Mouse (Mus musculus) CH12.LX (cell line): ENCODE measurements at regions not wholly inside any gene's neighbourhood (a gene's known extent, or its start where the extent isn't known, plus 50 kb on each side); places are given as distances from the start of the nearest gene placed in this dataset.
"Not testable (repeated sequence)": the region's sequence is repeated elsewhere in the genome, so short reads cannot be mapped to it uniquely, and the experiment has no call there.

ENCODE experiments used
- DNase-seq: peaks from one replicate; pipeline ENCODE4 v3.0.0-alpha.2; 2013; ENCODE audit errors: extremely low read depth
- H3K27ac ChIP-seq: 2 replicates; pipeline ENCODE4 v1.5.1; 2012; ENCODE audit warnings: low read depth, mild to moderate bottlenecking, control low read depth, moderate library complexity; ENCODE audit not compliant: insufficient read depth
- H3K27me3 ChIP-seq: replicated peaks from 2 replicates; pipeline ENCODE3; 2012; ENCODE audit warnings: inconsistent platforms
- H3K36me3 ChIP-seq, 2 experiments: replicated peaks in 1 of 2; 2 replicates each; pipeline versions ENCODE3 to v1.6.1; 2012; ENCODE audit warnings: inconsistent platforms in 1 of 2, low read length in 1 of 2, mild to moderate bottlenecking in 1 of 2, mixed read lengths in 1 of 2, moderate library complexity in 1 of 2; ENCODE audit not compliant: control insufficient read depth in 1 of 2, insufficient read depth in 1 of 2
- H3K4me1 ChIP-seq, 2 experiments: 2 replicates each; pipeline ENCODE4 v1.6.1; 2012; ENCODE audit warnings: inconsistent platforms in 1 of 2, moderate library complexity in 1 of 2; ENCODE audit not compliant: insufficient read depth in 2 of 2, control insufficient read depth in 1 of 2
- H3K4me2 ChIP-seq: 2 replicates; pipeline ENCODE4 v1.6.1; 2012; ENCODE audit warnings: low read depth, mild to moderate bottlenecking, control low read depth; ENCODE audit not compliant: poor library complexity, insufficient read depth, severe bottlenecking
- H3K4me3 ChIP-seq, 3 experiments: fragments of 150-350 bp in 1 of 3; sonication (generic) in 1 of 3; replicated peaks in 1 of 3; 2 replicates each; pipeline versions ENCODE3 to v1.5.1; 2011 to 2012; ENCODE audit warnings: low read depth in 2 of 3, low read length in 2 of 3, mild to moderate bottlenecking in 2 of 3, moderate library complexity in 2 of 3, control low read depth in 1 of 3, improper control_type of control experiment in 1 of 3, inconsistent platforms in 1 of 3, mixed read lengths in 1 of 3; ENCODE audit not compliant: poor library complexity in 1 of 3
- H3K79me2 ChIP-seq: replicated peaks from 2 replicates; pipeline ENCODE4 v1.6.1; 2012; ENCODE audit warnings: mild to moderate bottlenecking, moderate library complexity; ENCODE audit not compliant: control insufficient read depth, poor library complexity, insufficient read depth, severe bottlenecking; ENCODE audit errors: extremely low read depth
- H3K9ac ChIP-seq: 2 replicates; pipeline ENCODE4 v1.6.1; 2012; ENCODE audit warnings: low read depth, mild to moderate bottlenecking, control low read depth, moderate library complexity; ENCODE audit not compliant: insufficient read depth
- H3K9me3 ChIP-seq: replicated peaks from 2 replicates; pipeline ENCODE3; 2012; ENCODE audit warnings: low read length, inconsistent platforms, mixed read lengths
- BHLHE40 ChIP-seq: IDR thresholded peaks from 2 replicates; pipeline ENCODE4 v1.6.1; 2011; ENCODE audit warnings: mild to moderate bottlenecking, low read depth, low read length, improper control_type of control experiment
- EP300 ChIP-seq: IDR thresholded peaks from 2 replicates; pipeline ENCODE4 v1.6.1; 2011; ENCODE audit warnings: low read length, improper control_type of control experiment
- GABPA ChIP-seq: IDR thresholded peaks from 2 replicates; pipeline ENCODE4 v1.6.1; 2012; ENCODE audit warnings: low read depth, low read length, improper control_type of control experiment, inconsistent platforms; ENCODE audit not compliant: insufficient replicate concordance
- JUND ChIP-seq: conservative IDR thresholded peaks from 2 replicates; pipeline ENCODE4 v1.6.1; 2011; ENCODE audit warnings: low read depth, low read length, improper control_type of control experiment
- KAT2A ChIP-seq: IDR thresholded peaks from 2 replicates; pipeline ENCODE4 v1.6.1; 2012; ENCODE audit warnings: low read length, improper control_type of control experiment, inconsistent platforms; ENCODE audit not compliant: insufficient replicate concordance
- MXI1 ChIP-seq: IDR thresholded peaks from 2 replicates; pipeline ENCODE4 v1.6.1; 2011; ENCODE audit warnings: mild to moderate bottlenecking, low read depth, low read length, improper control_type of control experiment
- RCOR1 ChIP-seq: conservative IDR thresholded peaks from 2 replicates; pipeline ENCODE4 v1.6.1; 2012; ENCODE audit warnings: low read depth, mild to moderate bottlenecking, inconsistent platforms, low read length, improper control_type of control experiment
- SMC3 ChIP-seq: IDR thresholded peaks from 2 replicates; pipeline ENCODE4 v1.6.1; 2011; ENCODE audit warnings: low read depth, low read length, improper control_type of control experiment
- ZKSCAN1 ChIP-seq: IDR thresholded peaks from 2 replicates; pipeline ENCODE4 v1.6.1; 2012; ENCODE audit warnings: low read depth, inconsistent platforms, low read length, improper control_type of control experiment, borderline replicate concordance
- ZNF384 ChIP-seq: IDR thresholded peaks from 2 replicates; pipeline ENCODE4 v1.6.1; 2012; ENCODE audit warnings: low read depth, low read length, improper control_type of control experiment, inconsistent platforms
- dilution Hi-C: fragments of 300-500 bp; cut with MboI; formaldehyde crosslinking; loops from 2 replicates; pipeline ENCODE4 v1.14.3; 2020; ENCODE audit warnings: low sequenced_read_pairs; ENCODE audit not compliant: extremely low pct_unique_long_range_greater_than_20kb, extremely low pct_ligation_motif_present
- in situ Hi-C: fragments of 300-500 bp; cut with MboI; formaldehyde crosslinking; loops from 3 replicates; pipeline ENCODE4 v1.14.3; 2019; ENCODE audit warnings: low sequenced_read_pairs, low pct_ligation_motif_present, low pct_unique_long_range_greater_than_20kb, mixed read lengths

- Histone ChIP-seq H3K9me3 (no peaks in the 10 kb centered on the region), H3K4me3 (no peak overlapping the region), H3K36me3 (no peaks in the 10 kb centered on the region), H3K79me2 (no peaks in the 10 kb centered on the region), H3K27ac (no peak overlapping the region), H3K9ac (no peak overlapping the region), H3K27me3 (peaks cover 72% of the 10 kb centered on the region), H3K4me1 (no peaks in the 10 kb centered on the region), H3K4me2 (no peak overlapping the region)
- dilution Hi-C loops: no loop called here
- DNase-seq: no peak
- no peak for TF ChIP-seq ZNF384
- no peak for TF ChIP-seq KAT2A
- TF ChIP-seq GABPA: no peak
- no peak for TF ChIP-seq SMC3
- no peak for TF ChIP-seq ZKSCAN1
- TF ChIP-seq JUND: no peak
- TF ChIP-seq BHLHE40: no peak
- TF ChIP-seq EP300: no peak
- TF ChIP-seq RCOR1: no peak
- in situ Hi-C loops: no loop called here
These were observed 114.2 kb downstream of the Ly6f start for GRCm38 (mm10) chr15:75382191-75382950.

- in situ Hi-C loops, H3K27ac ChIP-seq, H3K4me2 ChIP-seq, H3K79me2 ChIP-seq, DNase-seq, H3K9ac ChIP-seq, H3K9me3 ChIP-seq, H3K4me1 ChIP-seq, dilution Hi-C loops, H3K4me3 ChIP-seq, H3K36me3 ChIP-seq: not testable (repeated sequence)
- peaks cover 42% of the 10 kb centered on the region for H3K27me3 ChIP-seq
These were observed 124.8 kb downstream of the Ly6f start for GRCm38 (mm10) chr15:75392924-75393464.

GRCm38 (mm10) chr15:75397276-75397675, 129.1 kb downstream of the Ly6f start:
- no peak overlapping the region for H3K27ac ChIP-seq
- dilution Hi-C loops: no loop called here
- no peaks in the 10 kb centered on the region for H3K36me3 ChIP-seq
- H3K27me3 ChIP-seq: peaks cover 53% of the 10 kb centered on the region
- no peaks in the 10 kb centered on the region for H3K9me3 ChIP-seq
- H3K79me2 ChIP-seq: no peaks in the 10 kb centered on the region
- H3K9ac ChIP-seq: no peak overlapping the region
- in situ Hi-C loops: no loop called here
- no peak for TF ChIP-seq SMC3
- TF ChIP-seq MXI1: no peak
- H3K4me2 ChIP-seq: no peak overlapping the region
- H3K4me1 ChIP-seq: no peaks in the 10 kb centered on the region
- no peak overlapping the region for H3K4me3 ChIP-seq
- DNase-seq: no peak
